Mouse (Mus musculus) liver, postnatal 0 days (tissue): Measurements from ENCODE around the gene Spaca9.

Experiments used
- CTCF ChIP-seq: sonication (generic); IDR thresholded peaks from 2 replicates; pipeline ENCODE4 v1.5.1; 2016; ENCODE audit warnings: antibody characterized with exemption, low read depth
- EP300 ChIP-seq: IDR thresholded peaks from 2 replicates; pipeline ENCODE4 v1.6.1; 2016; ENCODE audit warnings: antibody characterized with exemption, low read depth, mild to moderate bottlenecking

DNA sequence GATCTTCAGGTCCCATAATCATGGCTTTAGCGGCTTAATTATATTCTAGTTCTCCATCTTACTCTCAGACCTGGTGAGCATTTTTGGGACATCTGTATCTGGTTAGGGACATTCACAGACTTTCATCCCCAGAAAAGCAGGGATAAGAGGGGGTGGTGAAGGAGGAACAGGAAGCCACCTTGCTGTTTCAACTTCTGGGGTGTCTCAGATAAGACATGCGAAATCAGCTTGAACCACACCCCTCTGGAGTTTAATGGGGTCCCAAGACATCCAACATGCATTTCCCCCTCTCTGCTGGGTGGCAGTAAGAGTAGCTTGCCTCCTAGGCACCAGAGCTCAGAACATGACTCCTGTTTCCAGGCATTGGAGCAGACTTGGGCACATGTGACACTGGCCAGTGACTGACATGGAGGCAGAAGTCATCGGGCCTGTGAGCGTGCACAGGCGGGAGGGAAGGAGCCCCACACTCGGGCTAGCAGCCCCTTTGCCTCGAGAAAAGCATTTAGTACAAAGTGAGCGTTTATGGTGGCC lies 6.6 kb upstream of the Spaca9 start:
- TF ChIP-seq CTCF (no peak), EP300 (no peak)
